Mouse (Mus musculus) v-Abl transformed pro-B cells (cell line): ENCODE results near the gene Tctex1d2.

Experiments
- in situ Hi-C, 2 experiments: fragments of 400-800 bp; cut with MboI; formaldehyde crosslinking; loops; one replicate each; pipeline ENCODE4 v1.15.1; 2025; ENCODE audit not compliant: unreplicated experiment in 2 of 2

Tctex1d2 gene

GRCm38 (mm10) chr16:32462950-32463349 lies 43.4 kb downstream of the Tctex1d2 start:
- in situ Hi-C loops = loop anchor here (5.0 to 25.0 kb wide), 3 partner anchors 88 to 351 kb away; no protein-coding TSS in a partner anchor

- in situ Hi-C loops = loop anchor here (5.0 to 25.0 kb wide), 3 partner anchors 89 to 351 kb away; no protein-coding TSS in a partner anchor
Observed at GRCm38 (mm10) chr16:32463426-32463825, 43.9 kb downstream of the Tctex1d2 start.

- in situ Hi-C loops = loop anchor here (5.0 to 25.0 kb wide), 3 partner anchors 90 to 353 kb away; no protein-coding TSS in a partner anchor
Observed at GRCm38 (mm10) chr16:32464908-32465307, 45.4 kb downstream of the Tctex1d2 start.

- in situ Hi-C loops = loop anchor here (10.0 to 25.0 kb wide), 2 partner anchors 94 to 356 kb away; no protein-coding TSS in a partner anchor
Observed at GRCm38 (mm10) chr16:32468488-32468887, 49.0 kb downstream of the Tctex1d2 start.

- in situ Hi-C loops = loop anchor here (10.0 to 25.0 kb wide), 2 partner anchors 95 to 357 kb away; no protein-coding TSS in a partner anchor
Observed at GRCm38 (mm10) chr16:32469404-32470105, 50.1 kb downstream of the Tctex1d2 start.

GRCm38 (mm10) chr16:32472276-32473015 lies 52.9 kb downstream of the Tctex1d2 start:
- in situ Hi-C loops = loop anchor here (25.0 kb wide), 1 partner anchor 360 kb away; no protein-coding TSS in a partner anchor

GRCm38 (mm10) chr16:32477315-32477714 lies 57.8 kb downstream of the Tctex1d2 start:
- in situ Hi-C loops = loop anchor here in 1 of 2 experiments (25.0 kb wide), 1 partner anchor 540 kb away; the partner anchor contains the start of genes 0610012G03Rik, Ncbp2 and Pigz
